Mouse (Mus musculus) thymus, adult 2 months (tissue): ENCODE measurements around the gene Trio.

ENCODE experiments used
- CTCF ChIP-seq: fragments of 200-500 bp; IDR thresholded peaks from 2 replicates; pipeline ENCODE4 v1.5.1; 2012; ENCODE audit warnings: mild to moderate bottlenecking, control low read depth, low read length, moderate library complexity, borderline replicate concordance; ENCODE audit not compliant: control insufficient read depth, poor library complexity, insufficient read depth; ENCODE audit errors: extremely low read depth
- POLR2A ChIP-seq: fragments of 200-500 bp; IDR thresholded peaks from 2 replicates; pipeline ENCODE4 v1.6.1; 2012; ENCODE audit warnings: mild to moderate bottlenecking, low read length, control low read depth, moderate library complexity; ENCODE audit not compliant: control insufficient read depth, poor library complexity, insufficient read depth; ENCODE audit errors: extremely low read depth

- TF ChIP-seq POLR2A = no peak
- TF ChIP-seq CTCF = no peak
Observed at GRCm38 (mm10) chr15:27795942-27796867, 229.4 kb downstream of the Trio start.
